24 mouse cellular contexts compared by ENCODE assay signal in genomic region chr13:54925466-54925865, GRCm38 (mm10). TPM values are rescaled to one million over a fixed set of nuclear protein-coding genes. Genes with fewer than 3 reads are reported as not detected.
A peak's percentile ranks its signal among the peaks of the same experiment; 100 is the strongest.
DNase-seq lines count a peak whose midpoint lies in the region; ATAC-seq and TF ChIP-seq lines count a peak whose summit lies in the region.
"Had no signal": no experiment of that assay in that cellular context is flagged by ENCODE, and none has a peak within 500 bp of the region (broad histone marks: within the 10 kb centered on the region; RNA-seq: fewer than 3 reads in every experiment).

No protein-coding gene starts in this region.

- no peak overlapping the region for H3K4me2 ChIP-seq in forebrain, embryonic 15.5 days (replicated peaks)
- H3K4me2 ChIP-seq in forebrain, embryonic 11.5 days (ENCODE audit: low read depth, low read length, severe bottlenecking), result no peak overlapping the region
- H3K4me2 ChIP-seq: embryonic facial prominence, embryonic 13.5 days; embryonic facial prominence, embryonic 15.5 days had no signal

- no peaks in the 10 kb centered on the region for H3K36me3 ChIP-seq in forebrain, embryonic 15.5 days
- no peaks in the 10 kb centered on the region for H3K36me3 ChIP-seq in forebrain, embryonic 11.5 days (ENCODE audit: control insufficient read depth, insufficient read depth, low read length)
- H3K36me3 ChIP-seq: embryonic facial prominence, embryonic 13.5 days; embryonic facial prominence, embryonic 15.5 days; forebrain, embryonic 10.5 days; G1E had no signal

- H3K9ac ChIP-seq in forebrain, embryonic 15.5 days (replicated peaks), result no peak overlapping the region
- no peak overlapping the region for H3K9ac ChIP-seq in forebrain, embryonic 11.5 days (ENCODE audit: low read length)
- H3K9ac ChIP-seq: embryonic facial prominence, embryonic 13.5 days; embryonic facial prominence, embryonic 15.5 days had no signal

- ATAC-seq in forebrain, embryonic 15.5 days (replicated peaks), result no peak
- ATAC-seq in forebrain, embryonic 11.5 days (replicated peaks; ENCODE audit: low FRiP score), result no peak
- peak; percentile 27; the same call in 1 of the 2 replicates for ATAC-seq in frontal cortex, adult (ENCODE audit: low TSS enrichment)
- ATAC-seq: activated CD4-positive, CD25-positive, alpha-beta regulatory T cell, adult 4 months; CD4-positive, CD25-positive, alpha-beta regulatory T cell, adult 4 months; forebrain, embryonic 14.5 days; Patski had no signal

- WGBS in forebrain, embryonic 15.5 days, result 48% methylated on average over 8 of the region's 8 CpGs
- WGBS in forebrain, embryonic 11.5 days, result 75% methylated on average over 8 of the region's 8 CpGs

- no peaks in the 10 kb centered on the region for H3K9me3 ChIP-seq in forebrain, embryonic 15.5 days
- H3K9me3 ChIP-seq in forebrain, embryonic 11.5 days (ENCODE audit: control insufficient read depth, low read length), result no peaks in the 10 kb centered on the region
- H3K9me3 ChIP-seq: embryonic facial prominence, embryonic 13.5 days; embryonic facial prominence, embryonic 15.5 days; forebrain, embryonic 10.5 days; G1E had no signal

- DNase-seq in cerebellum, postnatal 10 days, result peak; percentile 64 to 65
- DNase-seq in cerebellum, adult 9-11 months, result no peak
- DNase-seq in forebrain, embryonic 11.5 days (ENCODE audit: low spot score), result no peak
- no peak for DNase-seq in frontal cortex, postnatal 10 days (ENCODE audit: low spot score in 2 of 2)
- DNase-seq in brain, embryonic 14.5 days (ENCODE audit: low read depth), result peak; percentile 49
- DNase-seq: adrenal gland, adult 8-10 months; adrenal gland, postnatal 14 days; adrenal gland, postnatal 36 days; B cell, adult 2 months; cerebellum, adult 11 months; cerebellum, adult 18-20 months; cerebellum, adult 8-10 months; embryo, embryonic 11 days had no signal

- no peak for TF ChIP-seq CTCF in brain, embryonic 14.5 days (IDR thresholded peaks at IDR 0.05; ENCODE audit: borderline replicate concordance, extremely low read depth, insufficient read depth, insufficient read length)

- H3K4me1 ChIP-seq in forebrain, embryonic 15.5 days, result peaks cover 19% of the 10 kb centered on the region
- H3K4me1 ChIP-seq in forebrain, embryonic 11.5 days (replicated peaks; ENCODE audit: control insufficient read depth, insufficient read depth, low read length), result no peaks in the 10 kb centered on the region
- H3K4me1 ChIP-seq: embryonic facial prominence, embryonic 13.5 days; embryonic facial prominence, embryonic 15.5 days had no signal

- no peak for TF ChIP-seq POLR2A in brain, embryonic 14.5 days (IDR thresholded peaks at IDR 0.05; ENCODE audit: borderline replicate concordance, extremely low read depth, insufficient read depth, insufficient read length, poor library complexity, severe bottlenecking)

- no peak overlapping the region for H3K4me3 ChIP-seq in forebrain, embryonic 15.5 days
- H3K4me3 ChIP-seq in forebrain, embryonic 11.5 days (ENCODE audit: low read depth, low read length), result no peak overlapping the region
- H3K4me3 ChIP-seq: embryonic facial prominence, embryonic 13.5 days; embryonic facial prominence, embryonic 15.5 days; erythroblast, embryonic 14.5 days; forebrain, embryonic 10.5 days had no signal

- 0 out of 2 replicates have a peak overlapping the region, but pooled peaks have one; percentile 12 for H3K27ac ChIP-seq in forebrain, embryonic 15.5 days (replicated peaks)
- H3K27ac ChIP-seq in forebrain, embryonic 11.5 days (ENCODE audit: low read depth, low read length), result no peak overlapping the region
- H3K27ac ChIP-seq: embryonic facial prominence, embryonic 13.5 days; embryonic facial prominence, embryonic 15.5 days; forebrain, embryonic 10.5 days had no signal

- no peaks in the 10 kb centered on the region for H3K27me3 ChIP-seq in forebrain, embryonic 15.5 days
- no peaks in the 10 kb centered on the region for H3K27me3 ChIP-seq in forebrain, embryonic 11.5 days (ENCODE audit: control insufficient read depth, insufficient read depth, low read length)
- H3K27me3 ChIP-seq: embryonic facial prominence, embryonic 13.5 days; embryonic facial prominence, embryonic 15.5 days had no signal

RNA-seq across cellular contexts. Expression of gene Unc5a, which starts 23.7 kb away (rescaled TPM):
- polyA plus RNA-seq in forebrain, embryonic 15.5 days (2015; fragmentation: Nextera tagmentation; extraction: Ambion mirVana), result 16.6 and 16.9 TPM in 2 replicates
- 2.9 and 3.7 TPM in 2 replicates for polyA plus RNA-seq in forebrain, embryonic 11.5 days (2014; fragmentation: Nextera tagmentation; extraction: Ambion mirVana)
- 29.2 and 29.7 TPM in 2 replicates for polyA plus RNA-seq in brain, embryonic 14.5 days (2012; rRNA removed)
- polyA plus RNA-seq: erythroblast, embryonic 14.5 days; Patski had no signal

Comparison
In these comparisons a context has a peak if more than half of its experiments do, and no peak if none do; other contexts are left out.
1. DNase-seq: peak in cerebellum, postnatal 10 days (2 of 2) and brain, embryonic 14.5 days (single experiment); none in cerebellum, adult 9-11 months (single experiment), forebrain, embryonic 11.5 days (single experiment) and frontal cortex, postnatal 10 days (0 of 2).